Mouse (Mus musculus) left cerebral cortex, adult 8-10 months (tissue): ENCODE measurements at regions not wholly inside any gene's neighbourhood (a gene's known extent, or its start where the extent isn't known, plus 50 kb on each side); places are given as distances from the start of the nearest gene placed in this dataset.
"Not testable (repeated sequence)": the region's sequence is repeated elsewhere in the genome, so short reads cannot be mapped to it uniquely, and the experiment has no call there.

ENCODE experiments used
- DNase-seq, 2 experiments: peaks; one replicate each; pipeline ENCODE4 v3.0.0; 2022; ENCODE audit warnings: low spot score in 2 of 2

- DNase-seq = no peak
These were observed 924.3 kb downstream of the Poteg start for GRCm38 (mm10) chr8:28371752-28372151.

- no peak for DNase-seq
These were observed 952.7 kb downstream of the Poteg start for GRCm38 (mm10) chr8:28400141-28400540.

- DNase-seq = no peak
These were observed 980.2 kb downstream of the Poteg start for GRCm38 (mm10) chr8:28427544-28428135.

GRCm38 (mm10) chr8:28473190-28473589, 1025.7 kb downstream of the Poteg start:
- DNase-seq = peak in 1 of 2 experiments; percentile 11

GRCm38 (mm10) chr8:28487913-28488312, 1040.4 kb downstream of the Poteg start:
- DNase-seq = no peak

- DNase-seq = peak in 1 of 2 experiments; percentile 10
These were observed 1056.2 kb downstream of the Poteg start for GRCm38 (mm10) chr8:28503488-28504319.

GRCm38 (mm10) chr8:28523506-28523905, 1076.0 kb downstream of the Poteg start:
- not testable (repeated sequence) for DNase-seq

- no peak for DNase-seq
These were observed 1099.8 kb downstream of the Poteg start for GRCm38 (mm10) chr8:28547236-28547635.

GRCm38 (mm10) chr8:28559881-28560280, 1112.4 kb downstream of the Poteg start:
- no peak for DNase-seq

GRCm38 (mm10) chr8:28579250-28579651, 1131.8 kb downstream of the Poteg start:
- DNase-seq = peak in 1 of 2 experiments; percentile 74

DNA sequence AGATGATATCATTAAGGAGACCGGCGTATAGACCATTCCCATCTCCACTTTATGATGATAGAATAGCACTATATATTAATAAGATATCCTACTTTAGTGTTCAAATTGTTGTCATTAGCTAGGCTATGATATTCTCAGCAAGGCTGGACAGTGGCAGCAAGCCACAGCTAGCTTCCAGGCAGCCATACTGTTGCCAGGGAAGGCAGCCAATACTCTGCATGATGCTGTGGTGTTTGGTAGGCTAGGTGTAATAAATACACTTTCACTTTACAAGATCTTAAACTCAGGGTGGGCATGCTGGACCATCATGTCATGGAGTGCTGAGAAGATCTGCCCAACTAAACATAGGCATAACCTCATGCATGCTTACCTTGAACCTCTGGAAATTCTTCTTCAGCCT, 1133.4 kb downstream of the Poteg start:
- no peak for DNase-seq

GRCm38 (mm10) chr8:28589999-28590398, 1142.5 kb downstream of the Poteg start:
- DNase-seq = no peak

GRCm38 (mm10) chr8:28593238-28593637, 1145.8 kb downstream of the Poteg start:
- no peak for DNase-seq

GRCm38 (mm10) chr8:28594191-28594590, 1146.7 kb downstream of the Poteg start:
- no peak for DNase-seq

DNA sequence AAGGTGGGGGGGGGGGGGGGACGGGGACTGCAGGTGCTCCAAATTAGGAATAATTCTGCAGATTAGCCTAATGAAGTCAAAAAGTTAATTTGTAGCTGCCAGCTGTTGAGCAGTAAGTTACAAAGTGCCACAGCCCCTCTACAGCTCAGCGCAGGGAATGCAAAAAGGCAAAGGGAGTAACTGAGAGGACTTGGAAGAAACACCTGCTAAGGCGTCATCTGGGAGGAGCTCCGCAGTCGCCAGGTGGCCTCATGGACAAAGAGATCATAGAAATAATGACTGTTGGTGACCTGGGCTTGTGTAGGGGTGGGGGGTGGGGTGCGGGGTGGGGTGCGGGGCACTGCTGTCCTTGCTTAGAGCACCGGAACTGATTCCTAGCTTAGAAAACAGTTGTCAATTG, 1147.1 kb downstream of the Poteg start:
- no peak for DNase-seq

DNA sequence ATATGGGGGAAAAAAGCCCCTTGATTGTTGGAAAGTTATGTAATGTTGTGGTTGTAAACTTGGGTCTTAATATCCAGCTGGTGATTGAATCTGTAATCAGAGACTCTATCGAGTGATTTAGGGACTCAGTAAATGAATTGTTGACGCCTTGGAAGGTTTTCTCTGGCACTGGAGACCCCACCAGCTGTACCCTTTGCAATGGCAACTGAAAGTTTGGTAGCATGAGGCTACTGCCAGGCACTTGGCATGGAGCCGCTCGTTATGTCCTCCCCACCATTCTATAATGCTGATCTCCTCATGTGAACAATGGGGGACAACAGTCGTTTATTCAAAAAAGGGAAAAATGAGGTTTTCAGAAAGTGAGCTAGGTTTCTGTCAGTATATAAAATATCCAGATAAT, 1148.4 kb downstream of the Poteg start:
- DNase-seq = no peak
